Mouse (Mus musculus) cortical plate, adult 2 months (tissue): ENCODE measurements around the gene Papola. TPM values are rescaled to one million over a fixed set of nuclear protein-coding genes. Genes with fewer than 3 reads are reported as not detected.

Experiments
- H3K27ac ChIP-seq: fragments of 200-500 bp; 2 replicates; pipeline ENCODE4 v1.5.1; 2012; ENCODE audit warnings: low read length, control low read depth, inconsistent platforms; ENCODE audit not compliant: insufficient read depth
- H3K4me1 ChIP-seq: fragments of 200-500 bp; 2 replicates; pipeline ENCODE4 v1.6.1; 2011; ENCODE audit warnings: low read length; ENCODE audit not compliant: control insufficient read depth, insufficient read depth
- H3K4me3 ChIP-seq: fragments of 200-500 bp; 2 replicates; pipeline ENCODE4 v1.5.1; 2011; ENCODE audit warnings: mild to moderate bottlenecking, low read length, control low read depth; ENCODE audit not compliant: insufficient read depth
- CTCF ChIP-seq: fragments of 200-500 bp; IDR thresholded peaks from 2 replicates; pipeline ENCODE4 v1.5.1; 2011; ENCODE audit warnings: mild to moderate bottlenecking, control low read depth, low read length; ENCODE audit not compliant: insufficient read depth; ENCODE audit errors: extremely low read depth
- POLR2A ChIP-seq: fragments of 200-500 bp; IDR thresholded peaks from 2 replicates; pipeline ENCODE4 v1.6.1; 2011; ENCODE audit warnings: mild to moderate bottlenecking, low read length, control low read depth; ENCODE audit not compliant: insufficient read depth; ENCODE audit errors: extremely low read depth
- polyA plus RNA-seq: library from polyadenylated mRNA; depleted of rRNA; stranded (reverse); fragments of >200 nt; gene quantifications from 2 replicates; pipeline ENCODE4 v1.2.3, GENCODE M21; 2012

The Papola gene
- polyA plus RNA-seq, 1 experiment, result 105 TPM

GRCm38 (mm10) chr12:105759849-105760478, 24.5 kb upstream of the Papola start:
- Histone ChIP-seq H3K27ac (no peak overlapping the region), H3K4me1 (no peaks in the 10 kb centered on the region), H3K4me3 (no peak overlapping the region)
- TF ChIP-seq POLR2A (no peak), CTCF (no peak)

GRCm38 (mm10) chr12:105761171-105761570, 23.3 kb upstream of the Papola start:
- TF ChIP-seq CTCF, result no peak
- TF ChIP-seq POLR2A, result no peak
- no peak overlapping the region for H3K27ac ChIP-seq
- H3K4me1 ChIP-seq, result no peaks in the 10 kb centered on the region
- H3K4me3 ChIP-seq, result no peak overlapping the region

GRCm38 (mm10) chr12:105761629-105762028, 22.9 kb upstream of the Papola start:
- Histone ChIP-seq H3K4me3 (no peak overlapping the region), H3K27ac (no peak overlapping the region), H3K4me1 (no peaks in the 10 kb centered on the region)
- TF ChIP-seq CTCF, result no peak
- no peak for TF ChIP-seq POLR2A

- H3K27ac ChIP-seq, result no peak overlapping the region
- TF ChIP-seq POLR2A, result no peak
- TF ChIP-seq CTCF, result no peak
- H3K4me1 ChIP-seq, result no peaks in the 10 kb centered on the region
- H3K4me3 ChIP-seq, result no peak overlapping the region
These were observed 14.8 kb upstream of the Papola start for GRCm38 (mm10) chr12:105769700-105770099.

- no peak overlapping the region for H3K27ac ChIP-seq
- TF ChIP-seq CTCF, result no peak
- no peak for TF ChIP-seq POLR2A
- H3K4me3 ChIP-seq, result no peak overlapping the region
- no peaks in the 10 kb centered on the region for H3K4me1 ChIP-seq
These were observed 9.6 kb upstream of the Papola start for GRCm38 (mm10) chr12:105774871-105775270.

GRCm38 (mm10) chr12:105777651-105778050, 6.8 kb upstream of the Papola start:
- TF ChIP-seq CTCF (no peak), POLR2A (no peak)
- Histone ChIP-seq H3K4me1 (no peaks in the 10 kb centered on the region), H3K4me3 (no peak overlapping the region), H3K27ac (no peak overlapping the region)

GRCm38 (mm10) chr12:105785000-105785774, 693 bp downstream of the Papola start:
- no peak for TF ChIP-seq POLR2A
- TF ChIP-seq CTCF, result no peak
- H3K27ac ChIP-seq, result peak overlapping the region; percentile 95
- H3K4me3 ChIP-seq, result peak overlapping the region; percentile 90
- H3K4me1 ChIP-seq, result peaks cover 3% of the 10 kb centered on the region; the same call in 1 of the 2 replicates

GRCm38 (mm10) chr12:105786113-105786512, 1.6 kb downstream of the Papola start:
- no peak for TF ChIP-seq POLR2A
- no peak for TF ChIP-seq CTCF
- H3K27ac ChIP-seq, result no peak overlapping the region
- peak overlapping the region; percentile 90; the same call in 1 of the 2 replicates for H3K4me3 ChIP-seq
- H3K4me1 ChIP-seq, result peaks cover 3% of the 10 kb centered on the region; the same call in 1 of the 2 replicates

GRCm38 (mm10) chr12:105787626-105788025, 3.1 kb downstream of the Papola start:
- TF ChIP-seq POLR2A (no peak), CTCF (no peak)
- H3K4me3 ChIP-seq, result no peak overlapping the region
- no peak overlapping the region for H3K27ac ChIP-seq
- peaks cover 3% of the 10 kb centered on the region; the same call in 1 of the 2 replicates for H3K4me1 ChIP-seq

- no peak overlapping the region for H3K4me3 ChIP-seq
- H3K27ac ChIP-seq, result no peak overlapping the region
- TF ChIP-seq CTCF, result no peak
- no peak for TF ChIP-seq POLR2A
- H3K4me1 ChIP-seq, result peaks cover 2% of the 10 kb centered on the region; the same call in 1 of the 2 replicates
These were observed 5.4 kb downstream of the Papola start for GRCm38 (mm10) chr12:105789885-105790284.
